Mouse (Mus musculus) limb, embryonic 10.5 days (tissue): ENCODE results near the gene Celf5. TPM values are rescaled to one million over a fixed set of nuclear protein-coding genes. Genes with fewer than 3 reads are reported as not detected.

Experiments
- DNase-seq: peaks from one replicate; pipeline ENCODE4 v3.0.0-alpha.2; 2017; ENCODE audit warnings: low spot score
- H3K27ac ChIP-seq: fragments of 300-500 bp; sonication (generic); 2 replicates; pipeline ENCODE4 v1.5.1; 2016; ENCODE audit warnings: mild to moderate bottlenecking
- H3K27me3 ChIP-seq: fragments of 300-500 bp; sonication (generic); 2 replicates; pipeline ENCODE4 v1.6.1; 2016; ENCODE audit warnings: low read depth, mild to moderate bottlenecking; ENCODE audit not compliant: poor library complexity, severe bottlenecking
- H3K36me3 ChIP-seq: fragments of 300-500 bp; sonication (generic); 2 replicates; pipeline ENCODE4 v1.6.1; 2016; ENCODE audit warnings: mild to moderate bottlenecking, moderate library complexity
- H3K4me1 ChIP-seq: fragments of 300-500 bp; sonication (generic); 2 replicates; pipeline ENCODE4 v1.6.1; 2016
- H3K4me3 ChIP-seq: fragments of 300-500 bp; sonication (generic); 2 replicates; pipeline ENCODE4 v1.5.1; 2016; ENCODE audit warnings: mild to moderate bottlenecking, moderate library complexity
- H3K9me3 ChIP-seq: fragments of 300-500 bp; sonication (generic); replicated peaks from 2 replicates; pipeline ENCODE4 v1.6.1; 2016; ENCODE audit warnings: mild to moderate bottlenecking
- WGBS: fragments of 180-500 bp; shearing (Covaris S2); methylation state at CpG from one replicate; pipeline ENCODE4 v1.1.7; 2016; 5-methylcytosine and 5-hydroxymethylcytosine counted together
- polyA plus RNA-seq: library from polyadenylated mRNA; unstranded; fragments of >200 nt; fragmentation: Nextera tagmentation; extraction: Ambion mirVana; gene quantifications from 2 replicates; pipeline ENCODE4 v1.2.1, GENCODE M21; 2016

Celf5 gene
- polyA plus RNA-seq, 1 experiment from 2014 or later, result 0.48 TPM

- 5% methylated on average over 25 of the region's 25 CpGs for WGBS
- peaks cover 92% of the 10 kb centered on the region for H3K27me3 ChIP-seq
- peaks cover 47% of the 10 kb centered on the region for H3K4me1 ChIP-seq
- peaks cover 8% of the 10 kb centered on the region; the same call in 1 of the 2 replicates for H3K36me3 ChIP-seq
- no peaks in the 10 kb centered on the region for H3K9me3 ChIP-seq
- DNase-seq, result peak; percentile 47
- H3K4me3 ChIP-seq, result peak overlapping the region; percentile 19; the same call in 1 of the 2 replicates
- peak overlapping the region; percentile 33 for H3K27ac ChIP-seq
Observed at GRCm38 (mm10) chr10:81424246-81425051, 58.1 kb downstream of the Celf5 start.

- Histone ChIP-seq H3K27me3 (peaks cover 84% of the 10 kb centered on the region), H3K4me1 (peaks cover 50% of the 10 kb centered on the region), H3K4me3 (0 out of 2 replicates have a peak overlapping the region, but pooled peaks have one; percentile 19), H3K27ac (peak overlapping the region; percentile 33), H3K36me3 (peaks cover 8% of the 10 kb centered on the region; the same call in 1 of the 2 replicates), H3K9me3 (no peaks in the 10 kb centered on the region)
- 59% methylated on average over 4 of the region's 4 CpGs for WGBS
- DNase-seq, result peak; percentile 29
Observed at GRCm38 (mm10) chr10:81423476-81424245, 58.8 kb downstream of the Celf5 start.

- peaks cover 59% of the 10 kb centered on the region for H3K4me1 ChIP-seq
- 81% methylated on average over 3 of the region's 3 CpGs for WGBS
- no peak for DNase-seq
Observed at GRCm38 (mm10) chr10:81422661-81423217, 59.8 kb downstream of the Celf5 start.

GRCm38 (mm10) chr10:81422191-81422590 lies 60.3 kb downstream of the Celf5 start:
- Histone ChIP-seq H3K36me3 (peaks cover 8% of the 10 kb centered on the region; the same call in 1 of the 2 replicates), H3K27ac (no peak overlapping the region), H3K27me3 (peaks cover 69% of the 10 kb centered on the region), H3K4me3 (no peak overlapping the region), H3K9me3 (no peaks in the 10 kb centered on the region), H3K4me1 (peaks cover 62% of the 10 kb centered on the region)
- 79% methylated on average over 6 of the region's 6 CpGs for WGBS
- DNase-seq, result no peak

More at GRCm38 (mm10) chr10:81422661-81423217, 59.8 kb downstream of the Celf5 start:
- no peak overlapping the region for H3K4me3 ChIP-seq
- no peak overlapping the region for H3K27ac ChIP-seq
- H3K36me3 ChIP-seq, result peaks cover 8% of the 10 kb centered on the region; the same call in 1 of the 2 replicates
- no peaks in the 10 kb centered on the region for H3K9me3 ChIP-seq
- peaks cover 75% of the 10 kb centered on the region for H3K27me3 ChIP-seq

GRCm38 (mm10) chr10:81421797-81422100 lies 60.8 kb downstream of the Celf5 start:
- H3K27ac ChIP-seq, result no peak overlapping the region
- peaks cover 62% of the 10 kb centered on the region for H3K4me1 ChIP-seq
- WGBS, result 59% methylated on average over 5 of the region's 5 CpGs
- DNase-seq, result no peak
- no peaks in the 10 kb centered on the region for H3K9me3 ChIP-seq
- H3K36me3 ChIP-seq, result peaks cover 8% of the 10 kb centered on the region; the same call in 1 of the 2 replicates
- H3K27me3 ChIP-seq, result peaks cover 65% of the 10 kb centered on the region
- H3K4me3 ChIP-seq, result no peak overlapping the region

- H3K27ac ChIP-seq, result no peak overlapping the region
- H3K4me1 ChIP-seq, result peaks cover 62% of the 10 kb centered on the region
- H3K9me3 ChIP-seq, result no peaks in the 10 kb centered on the region
- WGBS, result 78% methylated on average over 4 of the region's 4 CpGs
- DNase-seq, result peak; percentile 25
- peaks cover 8% of the 10 kb centered on the region; the same call in 1 of the 2 replicates for H3K36me3 ChIP-seq
- H3K4me3 ChIP-seq, result no peak overlapping the region
- H3K27me3 ChIP-seq, result peaks cover 59% of the 10 kb centered on the region
Observed at GRCm38 (mm10) chr10:81421041-81421796, 61.3 kb downstream of the Celf5 start.

GRCm38 (mm10) chr10:81420191-81420767 lies 62.2 kb downstream of the Celf5 start:
- DNase-seq, result peak; percentile 31
- Histone ChIP-seq H3K4me3 (no peak overlapping the region), H3K9me3 (no peaks in the 10 kb centered on the region), H3K27ac (no peak overlapping the region), H3K27me3 (peaks cover 50% of the 10 kb centered on the region), H3K4me1 (peaks cover 62% of the 10 kb centered on the region), H3K36me3 (peaks cover 8% of the 10 kb centered on the region; the same call in 1 of the 2 replicates)
- 80% methylated on average over 40 of the region's 40 CpGs for WGBS

GRCm38 (mm10) chr10:81419111-81419928 lies 63.2 kb downstream of the Celf5 start:
- Histone ChIP-seq H3K27me3 (peaks cover 40% of the 10 kb centered on the region), H3K9me3 (no peaks in the 10 kb centered on the region), H3K4me3 (no peak overlapping the region), H3K27ac (peak overlapping the region; percentile 42; the same call in 1 of the 2 replicates), H3K36me3 (peaks cover 8% of the 10 kb centered on the region; the same call in 1 of the 2 replicates), H3K4me1 (peaks cover 62% of the 10 kb centered on the region)
- peak; percentile 27 for DNase-seq
- whole genome bisulfite sequencing, result 92% methylated on average over 10 of the region's 10 CpGs

- DNase-seq, result no peak
- Histone ChIP-seq H3K4me3 (no peak overlapping the region), H3K27me3 (peaks cover 32% of the 10 kb centered on the region), H3K4me1 (peaks cover 67% of the 10 kb centered on the region), H3K27ac (peak overlapping the region; percentile 42), H3K9me3 (no peaks in the 10 kb centered on the region), H3K36me3 (peaks cover 8% of the 10 kb centered on the region; the same call in 1 of the 2 replicates)
- WGBS, result 43% methylated on average over 11 of the region's 11 CpGs
Observed at GRCm38 (mm10) chr10:81418216-81419070, 64.1 kb downstream of the Celf5 start.

GRCm38 (mm10) chr10:81417227-81418215 lies 65.0 kb downstream of the Celf5 start:
- Histone ChIP-seq H3K36me3 (peaks cover 8% of the 10 kb centered on the region; the same call in 1 of the 2 replicates), H3K4me1 (peaks cover 76% of the 10 kb centered on the region), H3K27ac (peak overlapping the region; percentile 89), H3K4me3 (peak overlapping the region; percentile 50), H3K27me3 (peaks cover 26% of the 10 kb centered on the region), H3K9me3 (no peaks in the 10 kb centered on the region)
- DNase-seq, result no peak
- WGBS, result 43% methylated on average over 12 of the region's 12 CpGs
